Mouse (Mus musculus): ENCODE measurements around the gene Dcun1d4.
"Not testable (repeated sequence)": the region's sequence is repeated elsewhere in the genome, so short reads cannot be mapped to it uniquely, and the experiment has no call there.

Dcun1d4 gene

GRCm38 (mm10) chr5:73480700-73481099, at the start of gene Dcun1d4:
Gene Dcun1d4 (plus strand): TSS chr5:73481000.
- DNase-seq (ENCODE audit: low read depth, low spot score): no peak

GRCm38 (mm10) chr5:73431581-73431980, 49.2 kb upstream of the Dcun1d4 start:
- peak; percentile 59 for DNase-seq (ENCODE audit: low read depth, low spot score)

GRCm38 (mm10) chr5:73432805-73433204, 48.0 kb upstream of the Dcun1d4 start:
- DNase-seq (ENCODE audit: low read depth, low spot score): no peak

GRCm38 (mm10) chr5:73434764-73435163, 46.0 kb upstream of the Dcun1d4 start:
- no peak for DNase-seq (ENCODE audit: low read depth, low spot score)

- DNase-seq (ENCODE audit: low read depth, low spot score): no peak
Measured at GRCm38 (mm10) chr5:73442176-73442575, 38.6 kb upstream of the Dcun1d4 start.

- DNase-seq (ENCODE audit: low read depth, low spot score): peak; percentile 29
Measured at GRCm38 (mm10) chr5:73450276-73450675, 30.5 kb upstream of the Dcun1d4 start.

GRCm38 (mm10) chr5:73454502-73455306, 26.1 kb upstream of the Dcun1d4 start:
- DNase-seq (ENCODE audit: low read depth, low spot score): no peak

- no peak for DNase-seq (ENCODE audit: low read depth, low spot score)
Measured at GRCm38 (mm10) chr5:73455307-73455687, 25.5 kb upstream of the Dcun1d4 start.

- DNase-seq (ENCODE audit: low read depth, low spot score): no peak
Measured at GRCm38 (mm10) chr5:73468462-73469433, 12.1 kb upstream of the Dcun1d4 start.

GRCm38 (mm10) chr5:73474412-73475405, 6.1 kb upstream of the Dcun1d4 start:
- no peak for DNase-seq (ENCODE audit: low read depth, low spot score)

- no peak for DNase-seq (ENCODE audit: low read depth, low spot score)
Measured at GRCm38 (mm10) chr5:73481401-73481800, 601 bp downstream of the Dcun1d4 start.

GRCm38 (mm10) chr5:73482381-73482780, 1.6 kb downstream of the Dcun1d4 start:
- not testable (repeated sequence) for DNase-seq (ENCODE audit: low read depth, low spot score)

- DNase-seq (ENCODE audit: low read depth, low spot score): no peak
Measured at GRCm38 (mm10) chr5:73484016-73484615, 3.3 kb downstream of the Dcun1d4 start.

- no peak for DNase-seq (ENCODE audit: low read depth, low spot score)
Measured at GRCm38 (mm10) chr5:73486451-73486850, 5.7 kb downstream of the Dcun1d4 start.

GRCm38 (mm10) chr5:73489915-73490314, 9.1 kb downstream of the Dcun1d4 start:
- no peak for DNase-seq (ENCODE audit: low read depth, low spot score)

- peak; percentile 98 for DNase-seq (ENCODE audit: low read depth, low spot score)
Measured at GRCm38 (mm10) chr5:73490596-73491073, 9.8 kb downstream of the Dcun1d4 start.

- no peak for DNase-seq (ENCODE audit: low read depth, low spot score)
Measured at GRCm38 (mm10) chr5:73491074-73491836, 10.5 kb downstream of the Dcun1d4 start.

GRCm38 (mm10) chr5:73491837-73492720, 11.3 kb downstream of the Dcun1d4 start:
- peak; percentile 91 for DNase-seq (ENCODE audit: low read depth, low spot score)

- DNase-seq (ENCODE audit: low read depth, low spot score): no peak
Measured at GRCm38 (mm10) chr5:73497401-73497800, 16.6 kb downstream of the Dcun1d4 start.
